Mouse (Mus musculus) stomach, embryonic 15.5 days (tissue): Measurements from ENCODE around the gene F12. TPM values are rescaled to one million over a fixed set of nuclear protein-coding genes. Genes with fewer than 3 reads are reported as not detected.

ENCODE experiments used
- microRNA-seq: library from miRNA; unstranded; fragments of <30 nt; microRNA quantifications from one replicate; pipeline ENCODE4, GENCODE M21; 2016
- polyA plus RNA-seq: library from polyadenylated mRNA; unstranded; fragments of >200 nt; fragmentation: Nextera tagmentation; extraction: Ambion mirVana; gene quantifications from 2 replicates; pipeline ENCODE4 v1.2.1, GENCODE M21; 2015

Gene F12
- polyA plus RNA-seq, 1 experiment from 2014 or later = 6.8 TPM

Small RNAs within 50 kb of the gene (microRNA-seq; reads per million reads assigned to microRNA genes)
- 0.58 reads per million for gene Mir6943

Other genes starting within 250 kb of the F12 start
- 57.0 and 61.1 TPM in 2 replicates for gene Nsd1, start 217.0 kb downstream of the F12 start, polyA plus RNA-seq
- 447 and 473 TPM in 2 replicates for gene Prelid1, start 106.3 kb downstream of the F12 start, polyA plus RNA-seq
- gene Rab24, start 104.8 kb downstream of the F12 start, polyA plus RNA-seq = 89.8 and 93.2 TPM in 2 replicates
- 29.2 and 32.1 TPM in 2 replicates for gene Mxd3, start 97.0 kb downstream of the F12 start, polyA plus RNA-seq
- 114 and 127 TPM in 2 replicates for gene Lman2, start 64.0 kb downstream of the F12 start, polyA plus RNA-seq
- 1.3 and 1.5 TPM in 2 replicates for gene Rgs14, start 57.1 kb downstream of the F12 start, polyA plus RNA-seq
- 0.06 and 0.17 TPM in 2 replicates for gene Slc34a1, start 28.6 kb downstream of the F12 start, polyA plus RNA-seq
- gene Pfn3, start 11.6 kb downstream of the F12 start, polyA plus RNA-seq = not detected in 2 replicates
- gene Grk6, start 18.3 kb upstream of the F12 start, polyA plus RNA-seq = 39.1 and 40.7 TPM in 2 replicates
- gene Prr7, start 37.5 kb upstream of the F12 start, polyA plus RNA-seq = 0.72 and 0.85 TPM in 2 replicates
- 110 and 115 TPM in 2 replicates for gene Dbn1, start 61.3 kb upstream of the F12 start, polyA plus RNA-seq
- gene Pdlim7, start 86.9 kb upstream of the F12 start, polyA plus RNA-seq = 198 and 218 TPM in 2 replicates
- gene Dok3, start 102.5 kb upstream of the F12 start, polyA plus RNA-seq = 4.3 and 5.3 TPM in 2 replicates
- 52.7 and 54.5 TPM in 2 replicates for gene Ddx41, start 109.9 kb upstream of the F12 start, polyA plus RNA-seq
- gene Fam193b, start 144.3 kb upstream of the F12 start, polyA plus RNA-seq = 29.1 and 32.1 TPM in 2 replicates
- gene Tmed9, start 146.9 kb upstream of the F12 start, polyA plus RNA-seq = 150 and 156 TPM in 2 replicates
- 24.6 and 26.3 TPM in 2 replicates for gene B4galt7, start 173.1 kb upstream of the F12 start, polyA plus RNA-seq
- gene Caml, start 196.2 kb upstream of the F12 start, polyA plus RNA-seq = 49.2 and 53.0 TPM in 2 replicates
- gene Ddx46, start 208.2 kb upstream of the F12 start, polyA plus RNA-seq = 31.6 and 33.5 TPM in 2 replicates